Mouse (Mus musculus) heart, postnatal 0 days (tissue): Measurements from ENCODE around the gene Tpk1.

ENCODE experiments used
- CTCF ChIP-seq: IDR thresholded peaks from 2 replicates; pipeline ENCODE4 v1.5.1; 2016; ENCODE audit warnings: antibody characterized with exemption, control low read depth, low read depth
- EP300 ChIP-seq: IDR thresholded peaks from 2 replicates; pipeline ENCODE4 v1.6.1; 2016; ENCODE audit warnings: antibody characterized with exemption, low read depth

DNA sequence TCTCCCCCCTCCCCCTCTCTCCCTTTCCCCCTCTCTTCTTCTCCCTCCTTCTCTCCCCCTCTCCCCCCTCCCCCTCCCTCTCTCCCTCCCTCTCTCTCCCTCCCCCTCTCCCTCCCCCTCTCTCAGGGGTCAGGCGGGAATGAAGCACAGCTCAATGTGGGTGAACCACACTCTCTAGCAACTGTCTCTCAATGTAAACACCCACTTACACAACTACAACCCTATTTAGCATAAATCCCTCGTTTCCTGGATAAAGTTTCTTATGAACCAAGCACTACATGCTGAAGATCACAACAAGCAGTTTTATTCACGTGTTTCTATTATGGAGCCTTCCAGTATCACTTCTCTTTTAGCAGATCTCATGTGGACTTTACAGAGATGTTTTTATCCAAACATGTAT is 281.8 kb downstream of the Tpk1 start:
- TF ChIP-seq CTCF (no peak), EP300 (no peak)
